In genomic region chr13:95324626-95325079, GRCm38 (mm10) we compare ENCODE assay signal across 8 mouse cellular contexts. TPM values are rescaled to one million over a fixed set of nuclear protein-coding genes. Genes with fewer than 3 reads are reported as not detected.
DNase-seq lines count a peak whose midpoint lies in the region; ATAC-seq lines count a peak whose summit lies in the region.

No protein-coding gene starts in this region.

- H3K9me3 ChIP-seq in forebrain, embryonic 16.5 days (ENCODE audit: control insufficient read depth, low read length): no peaks in the 10 kb centered on the region
- no peaks in the 10 kb centered on the region for H3K9me3 ChIP-seq in limb, embryonic 13.5 days
- no peaks in the 10 kb centered on the region for H3K9me3 ChIP-seq in neural tube, embryonic 15.5 days (replicated peaks)

- peak overlapping the region; percentile 99 for H3K9ac ChIP-seq in forebrain, embryonic 16.5 days (replicated peaks; ENCODE audit: low read depth, low read length)
- peak overlapping the region; percentile 97 for H3K9ac ChIP-seq in limb, embryonic 13.5 days
- peak overlapping the region; percentile 85 for H3K9ac ChIP-seq in neural tube, embryonic 15.5 days (replicated peaks)

- peak overlapping the region; percentile 93 for H3K27ac ChIP-seq in forebrain, embryonic 16.5 days (ENCODE audit: low read length)
- peak overlapping the region; percentile 100 for H3K27ac ChIP-seq in limb, embryonic 13.5 days
- peak overlapping the region; percentile 95 for H3K27ac ChIP-seq in neural tube, embryonic 15.5 days (replicated peaks)

- no peaks in the 10 kb centered on the region for H3K36me3 ChIP-seq in forebrain, embryonic 16.5 days (ENCODE audit: control insufficient read depth, insufficient read depth)
- peaks cover 7% of the 10 kb centered on the region for H3K36me3 ChIP-seq in limb, embryonic 13.5 days
- H3K36me3 ChIP-seq in neural tube, embryonic 15.5 days: no peaks in the 10 kb centered on the region

- H3K4me2 ChIP-seq in forebrain, embryonic 16.5 days (ENCODE audit: low read length): peak overlapping the region; percentile 92
- H3K4me2 ChIP-seq in limb, embryonic 13.5 days (replicated peaks): peak overlapping the region; percentile 88
- peak overlapping the region; percentile 83 for H3K4me2 ChIP-seq in neural tube, embryonic 15.5 days

- peak overlapping the region; percentile 86 for H3K4me3 ChIP-seq in forebrain, embryonic 16.5 days (replicated peaks; ENCODE audit: low read length)
- peak overlapping the region; percentile 76 for H3K4me3 ChIP-seq in limb, embryonic 13.5 days
- H3K4me3 ChIP-seq in neural tube, embryonic 15.5 days (replicated peaks): peak overlapping the region; percentile 68

- peak; percentile 67 for DNase-seq in cerebellum, adult 8-10 months
- DNase-seq in cerebellum, adult 11 months: no peak
- peak; percentile 54 to 56 for DNase-seq in right cerebral cortex, postnatal 10 days (ENCODE audit: low spot score in 2 of 2)
- DNase-seq in right cerebral cortex, postnatal 14 days: no peak
- DNase-seq in left cerebral cortex, adult 8-10 months (ENCODE audit: low spot score in 2 of 2): no peak

- H3K4me1 ChIP-seq in forebrain, embryonic 16.5 days (replicated peaks; ENCODE audit: control insufficient read depth, insufficient read depth, low read length): peaks cover 32% of the 10 kb centered on the region
- H3K4me1 ChIP-seq in limb, embryonic 13.5 days: peaks cover 34% of the 10 kb centered on the region
- peaks cover 35% of the 10 kb centered on the region for H3K4me1 ChIP-seq in neural tube, embryonic 15.5 days

- WGBS in forebrain, embryonic 16.5 days: under 1% methylated on average over 22 of the region's 22 CpGs
- under 1% methylated on average over 22 of the region's 22 CpGs for WGBS in limb, embryonic 13.5 days
- WGBS in neural tube, embryonic 15.5 days: under 1% methylated on average over 22 of the region's 22 CpGs

- ATAC-seq in forebrain, embryonic 16.5 days: peak; percentile 57
- ATAC-seq in limb, embryonic 13.5 days (ENCODE audit: low FRiP score, low read depth): peak; percentile 7; the same call in 1 of the 2 replicates
- ATAC-seq in neural tube, embryonic 15.5 days (ENCODE audit: low FRiP score): peak; percentile 46

- no peaks in the 10 kb centered on the region for H3K27me3 ChIP-seq in forebrain, embryonic 16.5 days (replicated peaks; ENCODE audit: control insufficient read depth, insufficient read depth, low read length)
- no peaks in the 10 kb centered on the region for H3K27me3 ChIP-seq in limb, embryonic 13.5 days
- H3K27me3 ChIP-seq in neural tube, embryonic 15.5 days (replicated peaks): no peaks in the 10 kb centered on the region

RNA-seq across cellular contexts. Expression of gene Zbed3, which starts 1.2 kb away (rescaled TPM):
- 35.5 and 39.0 TPM in 2 replicates for polyA plus RNA-seq in forebrain, embryonic 16.5 days (2015; fragmentation: Nextera tagmentation; extraction: Ambion mirVana)
- 89.6 and 95.0 TPM in 2 replicates for polyA plus RNA-seq in limb, embryonic 13.5 days (2015; fragmentation: Nextera tagmentation; extraction: Ambion mirVana)
- 31.7 and 40.6 TPM in 2 replicates for polyA plus RNA-seq in neural tube, embryonic 15.5 days (2015; fragmentation: Nextera tagmentation; extraction: Ambion mirVana)
- total RNA-seq in left cerebral cortex, adult 8-10 months (2022): 10 to 100 TPM; 14.1 to 18.4 (median 16.1) TPM

RNA-seq across cellular contexts. Expression of gene Aggf1, which starts 50.5 kb away (rescaled TPM):
- 42.3 and 47.3 TPM in 2 replicates for polyA plus RNA-seq in forebrain, embryonic 16.5 days (2015; fragmentation: Nextera tagmentation; extraction: Ambion mirVana)
- 31.7 and 32.4 TPM in 2 replicates for polyA plus RNA-seq in limb, embryonic 13.5 days (2015; fragmentation: Nextera tagmentation; extraction: Ambion mirVana)
- 32.4 and 32.5 TPM in 2 replicates for polyA plus RNA-seq in neural tube, embryonic 15.5 days (2015; fragmentation: Nextera tagmentation; extraction: Ambion mirVana)
- 10 to 100 TPM; 46.3 to 49.9 (median 48.2) TPM for total RNA-seq in left cerebral cortex, adult 8-10 months (2022)

Comparison
In these comparisons a context has a peak if more than half of its experiments do, and no peak if none do; other contexts are left out.
1. DNase-seq: peak in cerebellum, adult 8-10 months (single experiment) and right cerebral cortex, postnatal 10 days (2 of 2); none in cerebellum, adult 11 months (single experiment), right cerebral cortex, postnatal 14 days (single experiment) and left cerebral cortex, adult 8-10 months (0 of 2).
2. ATAC-seq: peak in every context shown above with its lines; median percentile 57 in forebrain, embryonic 16.5 days; 46 in neural tube, embryonic 15.5 days; 7 in limb, embryonic 13.5 days.
3. Peak in every context shown above with its lines, with median percentiles within 50 percentile points of each other: H3K27ac ChIP-seq, H3K4me2 ChIP-seq, H3K4me3 ChIP-seq and H3K9ac ChIP-seq.